ENCODE assay signal across 11 mouse cellular contexts in the genomic region with DNA sequence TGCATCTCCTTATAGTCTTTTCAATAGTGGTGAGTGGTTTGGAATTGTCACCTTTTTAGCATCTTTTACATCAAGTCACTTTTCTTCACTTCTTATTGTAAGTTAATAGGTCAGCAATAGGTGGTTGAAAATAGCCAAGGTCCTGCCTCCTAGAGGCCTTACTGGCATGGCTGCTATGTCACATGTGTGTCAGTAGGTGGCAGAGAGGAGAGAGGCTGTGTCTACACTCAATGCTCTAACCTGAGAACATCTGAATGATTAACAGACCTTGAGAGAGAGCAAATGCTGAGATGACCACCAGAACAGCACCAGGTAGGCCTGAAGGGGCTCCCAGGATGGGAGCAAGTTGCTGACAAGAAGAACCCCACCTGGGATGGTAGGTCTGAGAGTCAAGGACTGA.
DNase-seq lines count a peak whose midpoint lies in the region; ATAC-seq and TF ChIP-seq lines count a peak whose summit lies in the region.
"Had no signal": no experiment of that assay in that cellular context is flagged by ENCODE, and none has a peak within 500 bp of the region (broad histone marks: within the 10 kb centered on the region; RNA-seq: fewer than 3 reads in every experiment).

No protein-coding gene starts in this region.

- peak; percentile 50 for TF ChIP-seq CTCF in left cerebral cortex, adult 2 months (IDR thresholded peaks at IDR 0.05)

- H3K4me1 ChIP-seq in kidney, embryonic 16.5 days (ENCODE audit: insufficient read depth, low read length): no peaks in the 10 kb centered on the region
- no peaks in the 10 kb centered on the region for H3K4me1 ChIP-seq in hindbrain, embryonic 16.5 days (ENCODE audit: control insufficient read depth, insufficient read depth, low read depth, low read length)
- H3K4me1 ChIP-seq: forebrain, embryonic 10.5 days; stomach, embryonic 15.5 days had no signal

- ATAC-seq in kidney, embryonic 16.5 days (ENCODE audit: low FRiP score, low TSS enrichment): peak; percentile 67
- no peak for ATAC-seq in hindbrain, embryonic 16.5 days
- ATAC-seq: midbrain, embryonic 16.5 days had no signal

- no peak overlapping the region for H3K4me2 ChIP-seq in kidney, embryonic 16.5 days (replicated peaks; ENCODE audit: low read depth, low read length)
- no peak overlapping the region for H3K4me2 ChIP-seq in hindbrain, embryonic 16.5 days (ENCODE audit: low read length)
- H3K4me2 ChIP-seq: stomach, embryonic 15.5 days had no signal

- H3K36me3 ChIP-seq in kidney, embryonic 16.5 days (ENCODE audit: insufficient read depth, low read length): no peaks in the 10 kb centered on the region
- no peaks in the 10 kb centered on the region for H3K36me3 ChIP-seq in hindbrain, embryonic 16.5 days (ENCODE audit: control insufficient read depth, insufficient read depth, low read length)
- H3K36me3 ChIP-seq: forebrain, embryonic 10.5 days; stomach, embryonic 15.5 days had no signal

- H3K9ac ChIP-seq in kidney, embryonic 16.5 days (replicated peaks; ENCODE audit: low read length): no peak overlapping the region
- no peak overlapping the region for H3K9ac ChIP-seq in hindbrain, embryonic 16.5 days (ENCODE audit: low read depth, low read length)
- H3K9ac ChIP-seq: stomach, embryonic 15.5 days had no signal

- H3K27ac ChIP-seq in left cerebral cortex, adult 2 months: no peak overlapping the region
- no peak overlapping the region for H3K27ac ChIP-seq in kidney, embryonic 16.5 days (ENCODE audit: low read length)
- no peak overlapping the region for H3K27ac ChIP-seq in hindbrain, embryonic 16.5 days (ENCODE audit: low read depth, low read length)
- H3K27ac ChIP-seq: forebrain, embryonic 10.5 days; stomach, embryonic 15.5 days had no signal

- H3K4me3 ChIP-seq in left cerebral cortex, adult 2 months: no peak overlapping the region
- H3K4me3 ChIP-seq in kidney, embryonic 16.5 days (ENCODE audit: low read length): no peak overlapping the region
- H3K4me3 ChIP-seq in hindbrain, embryonic 16.5 days (ENCODE audit: low read length): no peak overlapping the region
- H3K4me3 ChIP-seq: forebrain, embryonic 10.5 days; stomach, embryonic 15.5 days had no signal

- no peaks in the 10 kb centered on the region for H3K27me3 ChIP-seq in kidney, embryonic 16.5 days (ENCODE audit: insufficient read depth, low read length)
- H3K27me3 ChIP-seq in hindbrain, embryonic 16.5 days (replicated peaks; ENCODE audit: control insufficient read depth, insufficient read depth, low read length): no peaks in the 10 kb centered on the region
- H3K27me3 ChIP-seq: stomach, embryonic 15.5 days had no signal

- no peaks in the 10 kb centered on the region for H3K9me3 ChIP-seq in kidney, embryonic 16.5 days (ENCODE audit: low read length)
- H3K9me3 ChIP-seq in hindbrain, embryonic 16.5 days (ENCODE audit: control insufficient read depth, low read length): no peaks in the 10 kb centered on the region
- H3K9me3 ChIP-seq: forebrain, embryonic 10.5 days; stomach, embryonic 15.5 days had no signal

- no peak for DNase-seq in left cerebral cortex, adult 2 months (ENCODE audit: extremely low spot score in 1 of 2, low spot score in 2 of 2)
- no peak for DNase-seq in left cerebral cortex, postnatal 14 days (ENCODE audit: low spot score in 2 of 2)
- peak; percentile 9 for DNase-seq in MEL-GATA-1-ER (ENCODE audit: extremely low read depth, low read depth)
- peak; percentile 24 to 34 for DNase-seq in spleen, postnatal 36 days (ENCODE audit: low spot score in 2 of 2)
- DNase-seq in ovary, postnatal 36 days (ENCODE audit: low spot score): no peak
- no peak for DNase-seq in urinary bladder, postnatal 10 days (ENCODE audit: low spot score)

- intact Hi-C loops in left cerebral cortex, adult 2 months (cut with DNase I): loop anchor here (10.0 kb wide), 2 partner anchors 219 to 559 kb away; no protein-coding TSS in a partner anchor
- intact Hi-C loops in left cerebral cortex, postnatal 14 days (cut with DNase I): loop anchor here (10.0 kb wide), 1 partner anchor 759 kb away; a partner anchor contains a TSS

Comparison
In these comparisons a context has a peak if more than half of its experiments do, and no peak if none do; other contexts are left out.
1. DNase-seq: peak in MEL-GATA-1-ER (single experiment) and spleen, postnatal 36 days (2 of 2); none in left cerebral cortex, adult 2 months (0 of 2), left cerebral cortex, postnatal 14 days (0 of 2), ovary, postnatal 36 days (single experiment) and urinary bladder, postnatal 10 days (single experiment).